Comparison of ENCODE assay signal across 12 mouse cellular contexts in the genomic region with DNA sequence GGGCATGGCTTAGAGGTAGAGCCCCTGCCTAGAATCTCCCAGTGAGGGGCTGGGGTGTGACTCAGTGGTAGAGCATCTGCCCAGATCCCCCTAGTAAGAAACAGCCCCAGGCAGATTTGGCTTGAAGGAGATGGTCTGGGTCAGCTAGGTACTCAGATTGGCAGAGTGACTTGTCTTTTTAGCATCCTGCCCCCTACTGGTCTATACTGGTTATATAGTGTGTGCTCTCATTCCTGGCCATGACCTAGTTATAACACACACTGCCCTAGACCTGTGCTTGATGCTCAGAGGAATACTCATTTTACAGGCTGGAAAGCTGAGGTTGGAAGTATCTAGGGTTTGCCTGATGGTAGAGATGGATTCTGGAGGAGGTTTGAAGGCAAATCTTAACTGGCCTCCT. TPM values are rescaled to one million over a fixed set of nuclear protein-coding genes. Genes with fewer than 3 reads are reported as not detected.
A peak's percentile ranks its signal among the peaks of the same experiment; 100 is the strongest.
DNase-seq lines count a peak whose midpoint lies in the region; ATAC-seq and TF ChIP-seq lines count a peak whose summit lies in the region.
"Had no signal": no experiment of that assay in that cellular context is flagged by ENCODE, and none has a peak within 500 bp of the region (broad histone marks: within the 10 kb centered on the region; RNA-seq: fewer than 3 reads in every experiment).

No protein-coding gene starts in this region.

- H3K27ac ChIP-seq in kidney, postnatal 0 days = no peak overlapping the region
- H3K27ac ChIP-seq: embryonic facial prominence, embryonic 13.5 days; midbrain, embryonic 10.5 days had no signal

- no peak overlapping the region for H3K9ac ChIP-seq in kidney, postnatal 0 days (ENCODE audit: low read depth, low read length)
- H3K9ac ChIP-seq: embryonic facial prominence, embryonic 13.5 days had no signal

- no peak overlapping the region for H3K4me3 ChIP-seq in kidney, postnatal 0 days (replicated peaks; ENCODE audit: low read depth, low read length)
- H3K4me3 ChIP-seq: embryonic facial prominence, embryonic 13.5 days; midbrain, embryonic 10.5 days had no signal

- H3K9me3 ChIP-seq in kidney, postnatal 0 days (replicated peaks; ENCODE audit: low read length) = no peaks in the 10 kb centered on the region
- H3K9me3 ChIP-seq: embryonic facial prominence, embryonic 13.5 days; midbrain, embryonic 10.5 days had no signal

- H3K4me1 ChIP-seq in kidney, postnatal 0 days (replicated peaks; ENCODE audit: insufficient read depth, low read length) = 0 out of 2 replicates have a peak, but pooled peaks cover 4% of the 10 kb centered on the region
- H3K4me1 ChIP-seq: midbrain, embryonic 10.5 days had no signal

- no peak for ATAC-seq in kidney, postnatal 0 days (replicated peaks; ENCODE audit: low FRiP score, low read depth)
- ATAC-seq in megakaryocyte, adult 5-6 weeks (ENCODE audit: poor library complexity, severe bottlenecking) = peak; percentile 69

- no peak overlapping the region for H3K4me2 ChIP-seq in kidney, postnatal 0 days (ENCODE audit: low read length)
- H3K4me2 ChIP-seq: embryonic facial prominence, embryonic 13.5 days had no signal

- TF ChIP-seq CTCF in kidney, postnatal 0 days (IDR thresholded peaks at IDR 0.05; ENCODE audit: low read depth) = peak; percentile 46; the same call in 1 of the 2 replicates

- peak; percentile 28 for DNase-seq in kidney, postnatal 0 days (ENCODE audit: low spot score)
- DNase-seq in kidney, postnatal 10 days = no peak
- DNase-seq in CD4-positive helper T cell, adult 2 months (ENCODE audit: low read depth, low spot score) = peak; percentile 45
- peak; percentile 35 for DNase-seq in MEL-GATA-1-ER (ENCODE audit: extremely low read depth, low read depth)
- DNase-seq in gastrocnemius, adult 8-10 months (ENCODE audit: low spot score in 2 of 2) = no peak
- no peak for DNase-seq in urinary bladder, adult 18-20 months (ENCODE audit: low spot score in 2 of 2)
- DNase-seq: adrenal gland, postnatal 10 days; heart, adult 18-20 months; thymus, postnatal 4 days had no signal

- H3K27me3 ChIP-seq in kidney, postnatal 0 days (ENCODE audit: insufficient read depth, low read length) = no peaks in the 10 kb centered on the region

- no peaks in the 10 kb centered on the region for H3K36me3 ChIP-seq in kidney, postnatal 0 days (ENCODE audit: insufficient read depth, low read length)
- H3K36me3 ChIP-seq: embryonic facial prominence, embryonic 13.5 days; midbrain, embryonic 10.5 days had no signal

RNA-seq across cellular contexts. Expression of a gene that starts 17.9 kb away (rescaled TPM):
- polyA plus RNA-seq in kidney, postnatal 0 days (2015; fragmentation: Nextera tagmentation; extraction: Ambion mirVana) = 1.8 and 2.0 TPM in 2 replicates
- 2.5 and 4.4 TPM in 2 replicates for total RNA-seq in megakaryocyte, adult 5-6 weeks (2015)
- total RNA-seq in megakaryocyte, adult 5-6 weeks (2017) = 3.0 and 4.4 TPM in 2 replicates
- total RNA-seq in gastrocnemius, adult 8-10 months (2022) = under 1 TPM in 3 of 4 experiments, not detected in 1; 0.12 to 0.18 (median 0.17) TPM

RNA-seq across cellular contexts. Expression of a gene that starts 37.1 kb away (rescaled TPM):
- 16.7 and 18.3 TPM in 2 replicates for polyA plus RNA-seq in kidney, postnatal 0 days (2015; fragmentation: Nextera tagmentation; extraction: Ambion mirVana)
- total RNA-seq in megakaryocyte, adult 5-6 weeks (2015) = 6.4 and 6.8 TPM in 2 replicates
- total RNA-seq in megakaryocyte, adult 5-6 weeks (2017) = 7.8 and 11.1 TPM in 2 replicates
- 1 to 10 TPM; 4.6 to 5.8 (median 5.2) TPM for total RNA-seq in gastrocnemius, adult 8-10 months (2022)

RNA-seq across cellular contexts. Expression of a gene that starts 39.7 kb away (rescaled TPM):
- 18.7 and 19.7 TPM in 2 replicates for polyA plus RNA-seq in kidney, postnatal 0 days (2015; fragmentation: Nextera tagmentation; extraction: Ambion mirVana)
- total RNA-seq in megakaryocyte, adult 5-6 weeks (2015) = 5.1 and 10.1 TPM in 2 replicates
- total RNA-seq in megakaryocyte, adult 5-6 weeks (2017) = 4.7 and 7.2 TPM in 2 replicates
- 1 to 10 TPM; 1.0 to 2.9 (median 1.4) TPM for total RNA-seq in gastrocnemius, adult 8-10 months (2022)

Comparison
In these comparisons a context has a peak if more than half of its experiments do, and no peak if none do; other contexts are left out.
1. DNase-seq: peak in kidney, postnatal 0 days (single experiment), CD4-positive helper T cell, adult 2 months (single experiment) and MEL-GATA-1-ER (single experiment); none in kidney, postnatal 10 days (single experiment), gastrocnemius, adult 8-10 months (0 of 2) and urinary bladder, adult 18-20 months (0 of 2).